Mouse (Mus musculus): Measurements from ENCODE around the gene Gjc2.

Gene Gjc2

DNA sequence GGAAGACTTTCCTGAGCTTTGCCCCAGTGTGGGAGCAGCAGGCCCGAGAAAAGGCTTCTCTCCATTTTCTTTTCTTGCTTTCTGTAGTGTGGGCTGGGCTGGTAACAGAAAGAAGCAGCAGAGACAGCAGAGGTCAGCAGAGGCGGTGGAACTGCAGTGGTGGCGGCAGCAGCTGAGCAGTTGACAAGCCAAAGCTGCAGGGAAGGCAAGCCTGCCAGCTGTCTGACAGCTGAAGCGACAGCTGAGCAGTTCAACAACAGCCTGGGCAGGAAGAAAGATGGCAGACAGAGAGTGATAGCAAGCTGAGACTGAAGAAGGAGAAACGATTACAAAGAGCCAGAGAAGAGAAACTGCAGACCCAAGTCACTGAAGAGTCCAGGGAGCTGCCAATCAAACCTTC is 21.6 kb downstream of the Gjc2 start:
- no peak for DNase-seq (ENCODE audit: low spot score)

DNA sequence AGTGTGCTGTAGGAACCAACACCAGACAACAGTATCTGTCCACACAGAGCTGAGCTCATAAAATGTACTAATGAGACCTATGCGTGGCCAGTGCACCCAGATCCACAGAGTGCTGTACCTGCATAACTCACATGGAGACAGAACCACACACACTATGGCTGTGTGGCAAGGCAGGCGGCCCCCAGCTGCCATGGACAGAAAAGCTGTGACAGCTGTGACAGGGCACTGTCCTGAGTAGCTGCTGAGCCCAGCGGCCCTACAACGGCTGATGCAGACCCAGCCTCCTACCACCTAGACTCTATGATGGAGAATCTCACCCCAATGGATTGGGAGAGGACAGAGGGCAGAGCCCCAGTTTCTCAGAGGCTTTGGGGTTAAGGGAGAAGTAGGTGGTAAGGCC is 23.5 kb downstream of the Gjc2 start:
- no peak for DNase-seq (ENCODE audit: low spot score)

DNA sequence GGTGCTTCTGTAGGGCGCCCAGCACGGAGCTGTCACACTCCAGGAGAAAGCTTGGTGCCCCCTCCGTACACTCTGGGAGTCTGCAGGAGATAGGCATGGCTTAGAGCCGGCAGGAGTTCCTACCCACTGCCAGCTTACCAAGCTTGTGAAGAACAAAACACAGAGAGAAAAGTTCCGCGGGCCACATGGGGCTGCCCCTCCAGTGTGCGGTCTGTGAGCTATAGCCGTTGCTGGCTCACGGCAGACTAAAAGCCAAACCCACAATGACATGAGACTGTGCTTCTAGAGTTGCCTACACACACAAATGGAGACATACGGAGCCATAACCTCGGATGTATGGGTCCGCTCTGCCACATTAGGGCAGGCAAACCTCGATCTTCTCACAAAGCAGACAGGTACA is 23.9 kb downstream of the Gjc2 start:
- no peak for DNase-seq (ENCODE audit: low spot score)

DNA sequence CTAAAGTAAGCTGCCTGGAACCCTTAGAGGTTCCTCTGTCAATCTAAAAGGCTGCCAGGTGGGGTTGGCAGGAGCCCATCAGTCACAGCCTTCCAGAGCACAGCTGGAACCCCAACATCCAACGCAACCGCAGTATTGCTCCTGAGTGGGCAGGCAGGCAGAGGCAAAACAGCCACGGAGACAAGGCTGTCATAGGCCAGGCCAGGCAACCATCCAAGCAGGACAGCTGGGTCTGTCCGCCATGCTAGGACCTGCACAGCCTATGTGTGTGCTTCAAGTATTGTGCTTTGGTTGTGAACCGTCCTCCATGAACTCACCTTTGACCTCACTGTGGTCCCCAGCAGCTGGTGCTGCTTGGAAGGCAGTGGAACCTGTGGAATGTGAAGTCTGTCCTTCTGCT is 27.1 kb downstream of the Gjc2 start:
- no peak for DNase-seq (ENCODE audit: low spot score)

DNA sequence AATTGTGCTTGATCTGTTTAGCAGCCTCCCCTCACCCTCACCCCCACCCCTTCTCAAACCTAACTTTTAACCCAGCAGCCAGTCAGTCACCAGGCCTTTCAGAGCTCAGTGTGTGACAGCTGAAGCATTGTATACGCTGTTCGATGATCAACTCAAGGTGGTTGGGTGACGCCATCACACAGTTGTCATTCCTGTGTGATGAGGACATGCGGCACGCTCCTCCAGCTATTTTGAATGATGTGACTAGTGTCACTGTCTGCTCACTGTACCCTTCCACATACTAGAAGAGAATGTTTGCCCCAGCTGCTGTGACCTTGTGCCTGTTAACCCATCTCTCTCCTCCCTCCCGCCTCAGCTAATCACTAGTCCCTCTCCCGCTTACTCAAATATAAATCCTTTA is 28.8 kb downstream of the Gjc2 start:
- no peak for DNase-seq (ENCODE audit: low spot score)

DNA sequence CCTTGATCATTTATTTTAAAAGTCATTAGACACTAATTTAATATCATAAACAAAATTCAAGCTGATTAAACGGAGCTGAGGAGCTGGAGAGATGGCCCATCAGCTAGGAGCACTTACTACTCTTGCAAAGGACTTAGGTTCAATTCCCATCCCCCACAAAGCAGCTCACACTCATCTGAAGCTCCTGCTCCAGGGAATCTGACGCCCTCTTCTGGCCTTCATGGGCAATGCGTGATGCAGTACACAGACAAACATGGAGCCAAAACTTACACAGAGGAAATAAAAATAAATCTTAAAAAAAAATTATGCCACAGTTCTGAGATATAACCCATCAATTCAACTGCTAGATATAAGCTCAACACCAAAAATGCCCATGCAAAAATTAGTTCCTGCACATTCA is 31.3 kb downstream of the Gjc2 start:
- no peak for DNase-seq (ENCODE audit: low spot score)

DNA sequence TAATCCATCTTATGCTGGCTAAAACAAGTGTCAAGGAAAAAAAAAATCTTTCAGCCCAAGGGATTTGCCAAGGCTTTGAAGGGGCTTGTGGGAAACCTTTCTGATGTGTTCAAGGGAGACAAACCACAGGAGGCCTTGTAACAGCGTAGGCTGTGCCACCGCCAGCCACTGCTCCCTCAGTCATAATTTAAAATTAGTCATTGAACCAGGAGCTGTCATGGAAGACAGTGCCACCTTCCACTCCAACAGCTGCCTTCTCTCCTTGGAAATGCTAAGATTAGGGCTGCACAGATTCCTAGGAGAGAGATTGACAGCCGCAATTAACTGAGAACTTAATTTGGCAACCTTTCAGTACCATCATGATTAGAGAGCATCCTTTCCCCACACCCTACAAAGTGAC is 33.7 kb downstream of the Gjc2 start:
- DNase-seq (ENCODE audit: low spot score), result no peak

DNA sequence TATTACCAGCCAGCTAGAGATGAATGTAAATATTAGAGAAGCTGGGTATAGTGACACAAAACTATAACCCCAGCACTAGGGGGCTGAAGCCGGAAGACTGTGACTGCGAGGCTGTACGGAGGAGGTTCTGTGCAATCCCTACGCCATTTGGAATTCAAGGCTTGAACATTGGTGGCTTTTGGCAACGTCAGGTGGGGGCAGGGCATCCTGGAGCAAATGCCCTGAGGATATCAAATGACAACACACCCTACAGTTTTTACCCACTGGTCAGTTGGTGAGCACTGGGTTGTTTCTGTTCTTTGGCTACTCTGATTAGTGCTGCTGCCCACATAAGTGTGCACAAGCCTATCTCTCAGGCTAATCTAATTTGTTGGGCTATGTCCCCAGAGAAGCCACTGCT is 40.1 kb downstream of the Gjc2 start:
- no peak for DNase-seq (ENCODE audit: low spot score)

DNA sequence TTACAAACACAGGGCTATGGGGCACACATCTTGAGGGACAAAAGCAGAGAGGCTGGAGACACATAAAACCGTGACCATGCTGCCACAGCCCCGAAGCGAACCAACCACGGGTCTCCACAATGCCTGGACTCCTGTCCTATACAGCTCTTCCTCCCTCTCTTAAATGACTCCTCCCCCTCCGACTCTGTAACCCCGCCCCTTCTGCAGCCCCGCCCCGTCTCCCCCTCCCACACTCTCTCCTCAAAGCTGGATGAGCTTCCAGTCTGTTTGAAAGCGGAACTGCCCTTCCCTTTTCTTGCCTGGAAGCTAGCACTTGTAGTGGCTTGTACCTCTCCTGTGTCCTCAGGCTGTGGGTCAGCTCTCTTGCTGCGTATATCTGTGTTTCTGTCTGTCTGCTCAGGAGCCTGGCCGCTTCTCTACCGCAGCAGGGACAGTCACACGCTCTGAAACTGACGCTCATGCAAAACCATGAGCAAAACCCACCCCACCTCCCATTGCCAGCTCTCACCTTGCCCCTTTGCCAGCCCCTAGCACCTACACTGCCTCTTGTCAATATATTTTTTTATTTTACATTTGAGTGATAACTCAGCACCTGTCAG is 41.1 kb downstream of the Gjc2 start:
- no peak for DNase-seq (ENCODE audit: low spot score)

DNA sequence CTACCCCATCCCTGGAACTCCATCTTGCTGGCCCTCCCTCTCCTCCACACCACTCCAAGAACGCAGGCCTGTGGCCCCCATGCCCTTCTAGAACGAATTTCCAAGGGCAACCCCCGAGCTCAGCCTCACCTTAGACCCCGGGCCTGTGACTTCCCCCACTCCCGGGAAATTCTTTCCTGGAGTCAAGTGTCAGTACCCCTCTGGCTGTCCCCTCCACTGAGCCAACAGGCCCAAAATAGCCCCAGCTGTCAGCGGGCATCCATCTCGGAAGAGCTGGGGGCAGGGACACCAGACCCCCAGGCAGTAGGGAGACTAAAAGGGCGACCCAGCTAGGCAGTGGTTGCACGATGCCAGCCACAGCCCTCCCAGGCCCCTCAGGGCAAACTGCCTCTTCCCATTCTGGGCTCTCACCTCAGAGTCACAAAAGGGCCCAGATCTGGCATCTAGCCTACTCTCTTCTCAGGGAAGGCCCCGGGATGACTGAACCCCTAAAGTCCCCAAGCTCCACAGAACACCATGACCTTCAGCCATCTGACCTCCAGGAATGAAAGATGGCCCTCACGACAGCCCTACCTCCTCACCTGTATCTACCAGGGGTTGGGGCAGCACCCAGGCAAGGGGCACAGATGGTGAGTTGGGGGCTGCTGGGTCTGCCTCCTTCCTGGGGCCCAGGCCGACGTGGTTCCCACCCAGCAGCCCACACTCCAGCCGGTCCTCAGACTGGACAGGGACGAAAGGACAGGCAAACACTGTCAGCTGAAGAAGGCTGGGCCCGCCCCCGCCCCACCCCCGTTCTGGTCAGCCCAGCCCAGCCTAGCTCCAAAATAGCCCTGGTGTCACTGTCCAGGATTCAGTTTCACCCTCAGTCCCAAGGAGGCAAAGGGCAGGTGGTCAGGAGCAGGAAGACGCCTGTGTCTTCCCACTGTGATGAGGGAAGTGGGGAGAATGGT is 44.2 kb downstream of the Gjc2 start:
- no peak for DNase-seq (ENCODE audit: low spot score)

DNA sequence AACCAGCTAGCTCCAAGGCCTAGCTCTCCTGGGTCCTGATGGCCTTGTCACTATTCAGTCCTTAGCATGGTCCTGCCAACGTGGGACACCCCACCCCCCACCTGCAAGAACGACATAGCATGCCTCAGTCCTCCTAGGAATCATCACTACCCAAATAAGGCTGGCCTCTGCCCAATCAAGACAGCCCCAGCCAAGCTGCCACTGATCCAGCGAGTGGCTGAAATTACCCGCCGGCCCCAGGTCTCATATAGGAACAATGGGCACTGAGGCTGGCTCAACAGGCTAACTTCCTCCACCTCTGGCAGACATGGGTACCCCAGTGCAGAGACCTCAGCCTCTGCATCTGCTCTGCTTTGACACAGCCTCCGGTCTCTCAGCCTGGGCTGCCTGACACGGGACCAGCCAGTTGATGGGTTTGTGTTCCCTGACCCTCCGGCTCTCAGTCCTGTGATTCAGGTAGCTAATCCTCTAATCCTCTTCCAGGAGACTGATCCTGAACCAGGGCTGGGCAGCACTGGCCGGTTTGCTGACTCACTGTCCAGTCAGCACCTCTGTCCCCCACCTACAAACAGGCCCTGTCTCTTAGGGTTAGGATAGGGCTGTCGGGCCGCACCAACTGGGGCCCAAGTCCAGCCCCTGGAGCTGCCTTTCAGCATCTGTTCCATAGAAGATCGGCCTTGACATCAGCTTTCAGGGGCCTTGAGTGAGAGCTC is 45.9 kb downstream of the Gjc2 start:
- DNase-seq (ENCODE audit: low spot score), result no peak

DNA sequence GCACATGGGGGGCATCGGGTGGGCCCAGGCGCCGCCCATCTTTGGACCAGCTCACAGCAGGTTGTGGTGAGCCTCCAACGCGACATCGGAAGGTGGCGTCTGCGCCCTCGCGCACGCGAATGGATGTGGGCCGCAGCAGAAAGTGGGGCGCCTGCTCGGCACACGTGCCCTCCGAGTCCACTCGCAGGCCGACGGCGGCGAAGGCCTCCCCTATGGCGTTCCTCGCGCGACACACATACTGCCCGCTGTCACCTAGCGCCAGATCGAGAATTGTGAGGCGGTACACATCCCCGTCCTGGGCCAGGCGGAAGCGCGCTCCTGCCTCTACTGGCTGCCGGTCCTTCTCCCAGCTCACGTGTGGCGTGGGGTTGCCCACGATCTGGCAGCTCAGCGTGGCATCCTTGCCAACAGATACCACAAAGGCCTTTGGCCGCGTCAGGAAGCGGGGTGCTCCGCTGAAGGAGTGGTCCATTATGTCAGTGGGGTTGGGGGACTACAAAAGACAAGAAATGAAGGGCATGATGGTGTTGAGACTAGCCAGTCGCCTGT is 47.0 kb downstream of the Gjc2 start, which contains the start of gene Obscn:
TSS of gene Obscn (minus strand) at position 499 of the 549 bp plus-strand sequence.
- no peak for DNase-seq (ENCODE audit: low spot score)

DNA sequence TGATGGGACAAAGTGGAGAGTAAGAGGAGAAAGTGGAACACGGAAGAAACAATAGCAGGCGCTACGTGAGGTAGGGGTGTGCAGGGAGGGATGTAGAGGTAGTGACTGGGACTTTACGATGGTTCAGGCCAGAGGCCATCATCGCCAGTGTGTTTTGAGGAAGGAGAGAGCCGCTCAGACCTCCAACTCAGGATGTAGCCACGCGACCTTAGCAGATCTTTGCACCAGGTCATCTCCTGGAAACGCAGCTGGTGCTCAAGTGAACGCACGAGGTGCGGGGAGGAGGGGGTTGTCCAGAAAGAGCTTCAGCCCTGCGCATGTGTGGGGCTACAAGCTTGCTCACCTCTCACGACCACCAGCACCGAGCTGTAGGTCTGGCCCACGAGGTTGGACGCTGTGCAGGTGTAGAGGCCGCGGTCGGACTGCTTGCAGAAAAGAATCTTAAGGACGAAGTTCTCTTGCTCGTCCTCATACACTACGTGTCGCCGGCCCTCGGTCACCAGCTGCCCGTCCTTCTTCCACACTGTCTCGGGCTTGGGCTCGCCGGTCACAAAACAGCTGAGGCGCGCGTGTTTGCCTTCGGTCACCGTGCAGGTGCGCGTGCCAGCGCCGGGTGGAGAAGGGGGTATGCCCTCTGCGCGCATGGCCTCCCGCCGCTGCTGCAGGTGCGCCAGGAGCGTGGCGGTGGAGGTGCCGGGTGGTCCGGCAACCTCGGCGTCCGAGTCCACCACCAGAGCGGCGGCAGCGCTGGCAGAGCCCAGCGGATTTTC is 47.8 kb downstream of the Gjc2 start:
- no peak for DNase-seq (ENCODE audit: low spot score)

DNA sequence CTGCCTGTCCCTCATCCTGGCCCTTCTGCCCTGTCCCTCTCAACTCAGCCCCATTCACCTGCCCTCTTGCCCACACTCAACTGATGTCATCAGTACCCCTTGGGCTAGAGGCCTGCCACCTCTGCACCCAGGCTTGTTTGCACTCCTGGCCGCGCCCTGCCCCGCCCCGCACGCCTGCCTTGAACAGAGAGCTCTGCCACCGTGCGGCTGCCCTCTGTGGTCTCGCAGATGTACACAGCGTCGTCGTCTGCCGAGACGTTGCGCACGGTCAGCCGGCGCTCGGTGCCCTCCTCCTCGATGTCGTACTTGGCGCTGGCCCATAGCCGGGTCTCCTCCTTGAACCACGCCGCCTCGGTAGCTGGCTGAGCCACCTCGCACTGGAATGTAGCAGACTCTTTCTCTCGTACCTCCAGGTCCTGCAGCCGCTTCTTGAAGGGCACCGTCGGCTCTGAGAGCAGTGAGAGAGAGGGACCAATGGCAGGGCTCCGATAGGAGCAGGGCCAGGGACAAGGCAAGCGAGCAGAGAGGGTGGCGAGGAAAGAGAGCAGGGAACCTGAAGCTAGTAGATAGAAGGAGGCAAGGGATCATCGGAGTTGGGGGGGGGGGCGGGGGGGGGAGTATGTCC is 48.5 kb downstream of the Gjc2 start:
- DNase-seq (ENCODE audit: low spot score), result peak; percentile 21

DNA sequence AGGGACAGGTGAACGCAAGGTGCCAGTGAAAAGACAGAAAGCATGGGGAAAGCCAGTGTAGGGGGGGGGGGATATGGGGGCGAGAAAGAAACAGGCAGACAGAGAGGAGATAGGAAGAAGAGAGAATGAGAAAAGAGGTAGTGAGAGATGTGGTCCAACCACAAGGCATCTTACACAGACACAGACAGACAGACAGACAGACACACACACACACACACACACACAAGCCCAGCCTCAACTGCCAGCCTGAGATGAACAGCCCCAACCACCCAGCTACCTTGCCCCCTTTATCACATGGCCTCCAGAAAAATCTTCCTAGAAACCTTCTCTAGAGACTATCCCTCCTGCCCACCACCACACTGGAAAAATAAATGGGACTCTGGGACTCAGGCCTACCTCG is 50.9 kb downstream of the Gjc2 start:
- DNase-seq (ENCODE audit: low spot score), result no peak

DNA sequence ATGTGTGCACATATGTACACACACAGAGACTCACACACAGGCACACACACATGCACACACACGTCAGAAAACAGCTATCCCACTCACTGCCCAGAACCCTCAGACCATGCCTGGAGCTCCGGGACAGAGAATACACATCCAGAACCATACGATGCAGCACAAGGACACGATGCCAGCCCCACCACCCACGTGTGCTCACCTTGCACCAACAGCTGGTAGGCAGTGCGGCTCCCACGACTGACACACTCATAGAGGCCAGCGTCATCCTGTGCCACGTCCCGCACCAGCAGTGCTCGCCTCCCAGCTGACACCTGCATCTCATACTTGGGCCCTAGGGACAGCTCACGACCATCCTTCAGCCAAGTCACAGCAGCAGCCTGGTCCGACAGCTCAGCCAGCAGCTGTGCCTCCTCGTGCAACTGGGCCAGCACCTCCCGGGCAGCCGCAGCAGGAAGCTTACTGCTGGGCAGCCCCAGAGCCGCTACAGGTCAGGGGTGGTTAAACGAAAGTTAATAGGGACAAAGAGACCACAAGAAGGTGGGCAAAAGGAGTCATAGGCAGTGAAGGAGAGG is 51.6 kb downstream of the Gjc2 start:
- no peak for DNase-seq (ENCODE audit: low spot score)

DNA sequence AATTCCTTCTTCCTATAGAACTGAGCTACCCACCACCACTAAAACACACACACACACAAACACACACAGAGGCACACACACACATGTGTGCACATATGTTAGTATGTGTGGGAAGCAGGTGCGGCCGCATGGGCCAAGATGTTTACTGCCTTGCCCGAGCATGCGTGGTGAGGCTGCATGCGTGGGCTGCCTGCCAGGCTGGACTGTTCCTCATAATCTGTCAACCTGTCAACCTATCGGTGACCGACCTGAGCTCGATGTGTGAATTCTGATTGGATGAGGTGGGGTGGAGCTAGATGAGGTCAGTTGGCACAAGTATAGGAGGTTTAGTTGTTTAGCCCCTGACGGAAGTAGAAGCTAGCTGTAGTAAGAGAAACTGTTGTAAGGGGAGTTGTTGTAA is 52.2 kb downstream of the Gjc2 start:
- DNase-seq (ENCODE audit: low spot score), result no peak

All from urinary bladder, postnatal 25 days (tissue).